Mouse (Mus musculus) c-Kit-positive CD71-positive TER-119-positive erythroid progenitor cells, embryonic 14.5 days (primary cell): ENCODE measurements around the gene D16Ertd472e.
"Not testable (repeated sequence)": the region's sequence is repeated elsewhere in the genome, so short reads cannot be mapped to it uniquely, and the experiment has no call there.

Experiments
- DNase-seq: peaks from one replicate; pipeline ENCODE4 v3.0.0-alpha.2; 2013; ENCODE audit warnings: low spot score

D16Ertd472e gene

GRCm38 (mm10) chr16:78564110-78564821, 12.2 kb downstream of the D16Ertd472e start:
- no peak for DNase-seq

GRCm38 (mm10) chr16:78563093-78563971, 13.2 kb downstream of the D16Ertd472e start:
- peak; percentile 20 for DNase-seq

GRCm38 (mm10) chr16:78560627-78561026, 15.9 kb downstream of the D16Ertd472e start:
- no peak for DNase-seq

GRCm38 (mm10) chr16:78560063-78560462, 16.4 kb downstream of the D16Ertd472e start:
- no peak for DNase-seq

GRCm38 (mm10) chr16:78557573-78557972, 18.9 kb downstream of the D16Ertd472e start:
- no peak for DNase-seq

GRCm38 (mm10) chr16:78554911-78555648, 21.4 kb downstream of the D16Ertd472e start:
- no peak for DNase-seq

- no peak for DNase-seq
Observed at GRCm38 (mm10) chr16:78547367-78547766, 29.1 kb downstream of the D16Ertd472e start.

- DNase-seq = no peak
Observed at GRCm38 (mm10) chr16:78546529-78546928, 30.0 kb downstream of the D16Ertd472e start.

GRCm38 (mm10) chr16:78540376-78541246, 35.9 kb downstream of the D16Ertd472e start:
- DNase-seq = no peak

- DNase-seq = no peak
Observed at GRCm38 (mm10) chr16:78537798-78538422, 38.6 kb downstream of the D16Ertd472e start.

GRCm38 (mm10) chr16:78537322-78537721, 39.2 kb downstream of the D16Ertd472e start:
- no peak for DNase-seq

GRCm38 (mm10) chr16:78534468-78534867, 42.0 kb downstream of the D16Ertd472e start:
- DNase-seq = no peak

- no peak for DNase-seq
Observed at GRCm38 (mm10) chr16:78531957-78532605, 44.4 kb downstream of the D16Ertd472e start.

GRCm38 (mm10) chr16:78522974-78523373, 53.5 kb downstream of the D16Ertd472e start:
- no peak for DNase-seq

- DNase-seq = no peak
Observed at GRCm38 (mm10) chr16:78518697-78519096, 57.8 kb downstream of the D16Ertd472e start.

- no peak for DNase-seq
Observed at GRCm38 (mm10) chr16:78517171-78517570, 59.3 kb downstream of the D16Ertd472e start.

- DNase-seq = no peak
Observed at GRCm38 (mm10) chr16:78511526-78511925, 65.0 kb downstream of the D16Ertd472e start.

GRCm38 (mm10) chr16:78502492-78502891, 74.0 kb downstream of the D16Ertd472e start:
- DNase-seq = no peak

- not testable (repeated sequence) for DNase-seq
Observed at GRCm38 (mm10) chr16:78492696-78493095, 83.8 kb downstream of the D16Ertd472e start.

GRCm38 (mm10) chr16:78490779-78491178, 85.7 kb downstream of the D16Ertd472e start:
- no peak for DNase-seq
